Comparison of ENCODE assay signal across 23 mouse cellular contexts in genomic region chr2:73759899-73760298, GRCm38 (mm10). TPM values are rescaled to one million over a fixed set of nuclear protein-coding genes. Genes with fewer than 3 reads are reported as not detected.
A peak's percentile ranks its signal among the peaks of the same experiment; 100 is the strongest.
DNase-seq lines count a peak whose midpoint lies in the region; ATAC-seq and TF ChIP-seq lines count a peak whose summit lies in the region.
"Had no signal": no experiment of that assay in that cellular context is flagged by ENCODE, and none has a peak within 500 bp of the region (broad histone marks: within the 10 kb centered on the region; RNA-seq: fewer than 3 reads in every experiment).

No protein-coding gene starts in this region.

- H3K9me3 ChIP-seq in lung, embryonic 14.5 days (ENCODE audit: low read depth, low read length), result peaks cover 5% of the 10 kb centered on the region; the same call in 1 of the 2 replicates
- peaks cover 3% of the 10 kb centered on the region; the same call in 1 of the 2 replicates for H3K9me3 ChIP-seq in lung, embryonic 16.5 days (ENCODE audit: control insufficient read depth, low read length)
- H3K9me3 ChIP-seq: forebrain, embryonic 15.5 days; G1E had no signal

- no peaks in the 10 kb centered on the region for H3K4me1 ChIP-seq in lung, embryonic 14.5 days (ENCODE audit: insufficient read depth)
- peaks cover 8% of the 10 kb centered on the region for H3K4me1 ChIP-seq in lung, embryonic 16.5 days (replicated peaks; ENCODE audit: control insufficient read depth, insufficient read depth, low read length)
- no peaks in the 10 kb centered on the region for H3K4me1 ChIP-seq in lung, adult 2 months (ENCODE audit: control insufficient read depth, insufficient read depth, low read length)
- H3K4me1 ChIP-seq: embryonic facial prominence, embryonic 12.5 days had no signal

- H3K9ac ChIP-seq in lung, embryonic 14.5 days, result no peak overlapping the region
- H3K9ac ChIP-seq in lung, embryonic 16.5 days (ENCODE audit: low read length), result no peak overlapping the region
- H3K9ac ChIP-seq: embryonic facial prominence, embryonic 12.5 days; forebrain, embryonic 13.5 days; forebrain, embryonic 15.5 days had no signal

- H3K27me3 ChIP-seq in lung, embryonic 14.5 days (ENCODE audit: insufficient read depth, low read length), result no peaks in the 10 kb centered on the region
- no peaks in the 10 kb centered on the region for H3K27me3 ChIP-seq in lung, embryonic 16.5 days (ENCODE audit: control insufficient read depth, insufficient read depth, low read depth, low read length)
- H3K27me3 ChIP-seq: CH12.LX; embryonic facial prominence, embryonic 12.5 days; forebrain, embryonic 13.5 days; forebrain, embryonic 15.5 days; Patski had no signal

- no peaks in the 10 kb centered on the region for H3K36me3 ChIP-seq in lung, embryonic 14.5 days (ENCODE audit: insufficient read depth)
- no peaks in the 10 kb centered on the region for H3K36me3 ChIP-seq in lung, embryonic 16.5 days (ENCODE audit: control insufficient read depth, insufficient read depth, low read length)
- H3K36me3 ChIP-seq: embryonic facial prominence, embryonic 12.5 days; forebrain, embryonic 15.5 days; G1E had no signal

- peak; percentile 79; the same call in 1 of the 2 replicates for ATAC-seq in lung, embryonic 14.5 days (ENCODE audit: insufficient read depth)
- ATAC-seq in lung, embryonic 16.5 days (ENCODE audit: low read depth), result peak; percentile 82
- ATAC-seq: activated CD4-positive, CD25-positive, alpha-beta regulatory T cell, adult 4 months; CD4-positive, CD25-positive, alpha-beta regulatory T cell, adult 4 months; forebrain, embryonic 13.5 days; forebrain, embryonic 15.5 days; Patski had no signal

- no peak for TF ChIP-seq CTCF in lung, embryonic 14.5 days (IDR thresholded peaks at IDR 0.05; ENCODE audit: low read depth)
- no peak for TF ChIP-seq CTCF in lung, adult 2 months (IDR thresholded peaks at IDR 0.05; ENCODE audit: insufficient read depth, low read length)

- H3K27ac ChIP-seq in lung, embryonic 14.5 days (ENCODE audit: low read depth), result no peak overlapping the region
- H3K27ac ChIP-seq in lung, embryonic 16.5 days (ENCODE audit: low read length), result peak overlapping the region; percentile 27; the same call in 1 of the 2 replicates
- H3K27ac ChIP-seq: embryonic facial prominence, embryonic 10.5 days; embryonic facial prominence, embryonic 12.5 days; forebrain, embryonic 13.5 days; forebrain, embryonic 15.5 days had no signal

- DNase-seq in lung, embryonic 14.5 days, result peak; percentile 89
- DNase-seq in lung, adult 18-20 months, result no peak
- no peak for DNase-seq in lung, postnatal 36 days
- peak; percentile 49 for DNase-seq in lung, postnatal 10 days
- DNase-seq in lung, adult 2 months, result no peak
- DNase-seq: adrenal gland, adult 8-10 months; adrenal gland, postnatal 14 days; adrenal gland, postnatal 36 days; B cell, adult 2 months; cerebellum, adult 11-12 months; cerebellum, adult 2 months; cerebellum, adult 9-10 months; cerebellum, postnatal 25 days had no signal

- no peak overlapping the region for H3K4me2 ChIP-seq in lung, embryonic 14.5 days
- H3K4me2 ChIP-seq in lung, embryonic 16.5 days (ENCODE audit: low read depth, low read length), result no peak overlapping the region
- H3K4me2 ChIP-seq: embryonic facial prominence, embryonic 12.5 days; forebrain, embryonic 13.5 days; forebrain, embryonic 15.5 days had no signal

- 30% methylated on average over 7 of the region's 7 CpGs for WGBS in lung, embryonic 14.5 days
- 33% methylated on average over 7 of the region's 7 CpGs for WGBS in lung, embryonic 16.5 days
- WGBS in lung, adult 2 months, result 44% methylated on average over 7 of the region's 7 CpGs

- no peak for TF ChIP-seq POLR2A in lung, adult 2 months (IDR thresholded peaks at IDR 0.05; ENCODE audit: borderline replicate concordance, extremely low read depth, low read depth, low read length)

- no peak overlapping the region for H3K4me3 ChIP-seq in lung, embryonic 14.5 days (ENCODE audit: low read depth, low read length)
- no peak overlapping the region for H3K4me3 ChIP-seq in lung, embryonic 16.5 days (ENCODE audit: low read length)
- no peak overlapping the region for H3K4me3 ChIP-seq in lung, adult 2 months (replicated peaks; ENCODE audit: extremely low read depth, low read depth, low read length)
- H3K4me3 ChIP-seq: embryonic facial prominence, embryonic 10.5 days; embryonic facial prominence, embryonic 12.5 days; forebrain, embryonic 13.5 days; forebrain, embryonic 15.5 days had no signal

RNA-seq across cellular contexts. Expression of gene Chn1, which starts 15.2 kb away (rescaled TPM):
- polyA plus RNA-seq in lung, embryonic 14.5 days (2014; fragmentation: Nextera tagmentation; extraction: Ambion mirVana), result 56.4 and 57.6 TPM in 2 replicates
- polyA plus RNA-seq in lung, embryonic 16.5 days (2015; fragmentation: Nextera tagmentation; extraction: Ambion mirVana), result 53.7 and 56.9 TPM in 2 replicates
- 24.4 and 35.6 TPM in 2 replicates for polyA plus RNA-seq in lung, adult 2 months (2012; rRNA removed)
- polyA plus RNA-seq: activated CD4-positive, CD25-positive, alpha-beta regulatory T cell, adult 4 months had no signal

Comparison
In these comparisons a context has a peak if more than half of its experiments do, and no peak if none do; other contexts are left out.
1. DNase-seq: peak in lung, embryonic 14.5 days (single experiment) and lung, postnatal 10 days (single experiment); none in lung, adult 18-20 months (0 of 2), lung, postnatal 36 days (single experiment) and lung, adult 2 months (single experiment).